Mouse (Mus musculus): ENCODE measurements around the gene Acsl1. TPM values are rescaled to one million over a fixed set of nuclear protein-coding genes. Genes with fewer than 3 reads are reported as not detected.

Acsl1 gene
- polyA plus RNA-seq, 1 experiment from 2014 or later, result 15.7 TPM

GRCm38 (mm10) chr8:46496852-46497251 lies 26.0 kb downstream of the Acsl1 start:
- no peak for ATAC-seq (ENCODE audit: insufficient read depth)
- H3K9me3 ChIP-seq (ENCODE audit: low read depth, low read length), result no peaks in the 10 kb centered on the region
- H3K4me2 ChIP-seq, result no peak overlapping the region

GRCm38 (mm10) chr8:46497314-46498011 lies 26.6 kb downstream of the Acsl1 start:
- Histone ChIP-seq H3K9ac (no peak overlapping the region), H3K4me2 (no peak overlapping the region), H3K9me3 (ENCODE audit: low read depth, low read length) (no peaks in the 10 kb centered on the region)

More at GRCm38 (mm10) chr8:46496852-46497251, 26.0 kb downstream of the Acsl1 start:
- no peaks in the 10 kb centered on the region for H3K27me3 ChIP-seq (ENCODE audit: insufficient read depth, low read length)
- no peak for DNase-seq
- H3K36me3 ChIP-seq (ENCODE audit: insufficient read depth), result no peaks in the 10 kb centered on the region
- no peak overlapping the region for H3K27ac ChIP-seq (ENCODE audit: low read depth)
- H3K4me3 ChIP-seq (ENCODE audit: low read depth, low read length), result no peak overlapping the region
- WGBS, result 46% methylated on average over 6 of the region's 6 CpGs
- no peaks in the 10 kb centered on the region for H3K4me1 ChIP-seq (ENCODE audit: insufficient read depth)
- TF ChIP-seq CTCF (IDR thresholded peaks at IDR 0.05; ENCODE audit: low read depth), result no peak
- no peak overlapping the region for H3K9ac ChIP-seq

GRCm38 (mm10) chr8:46499376-46500061 lies 28.7 kb downstream of the Acsl1 start:
- WGBS, result 35% methylated on average over 19 of the region's 19 CpGs
- H3K4me3 ChIP-seq (ENCODE audit: low read depth, low read length), result no peak overlapping the region
- no peaks in the 10 kb centered on the region for H3K27me3 ChIP-seq (ENCODE audit: insufficient read depth, low read length)
- no peaks in the 10 kb centered on the region for H3K9me3 ChIP-seq (ENCODE audit: low read depth, low read length)
- DNase-seq, result peak; percentile 39
- no peak overlapping the region for H3K9ac ChIP-seq
- no peak for TF ChIP-seq CTCF (IDR thresholded peaks at IDR 0.05; ENCODE audit: low read depth)
- ATAC-seq (ENCODE audit: insufficient read depth), result peak; percentile 58
- H3K4me2 ChIP-seq, result peak overlapping the region; percentile 25; the same call in 1 of the 2 replicates
- H3K27ac ChIP-seq (ENCODE audit: low read depth), result no peak overlapping the region
- H3K4me1 ChIP-seq (ENCODE audit: insufficient read depth), result peaks cover 8% of the 10 kb centered on the region; the same call in 1 of the 2 replicates
- no peaks in the 10 kb centered on the region for H3K36me3 ChIP-seq (ENCODE audit: insufficient read depth)

More at GRCm38 (mm10) chr8:46497314-46498011, 26.6 kb downstream of the Acsl1 start:
- no peak overlapping the region for H3K4me3 ChIP-seq (ENCODE audit: low read depth, low read length)
- no peak overlapping the region for H3K27ac ChIP-seq (ENCODE audit: low read depth)
- DNase-seq (no peak), ATAC-seq (ENCODE audit: insufficient read depth) (no peak)
- 49% methylated on average over 15 of the region's 15 CpGs for WGBS
- H3K36me3 ChIP-seq (ENCODE audit: insufficient read depth), result no peaks in the 10 kb centered on the region
- no peaks in the 10 kb centered on the region for H3K27me3 ChIP-seq (ENCODE audit: insufficient read depth, low read length)
- no peak for TF ChIP-seq CTCF (IDR thresholded peaks at IDR 0.05; ENCODE audit: low read depth)
- H3K4me1 ChIP-seq (ENCODE audit: insufficient read depth), result peaks cover 1% of the 10 kb centered on the region; the same call in 1 of the 2 replicates

- peak overlapping the region; percentile 15; the same call in 1 of the 2 replicates for H3K9ac ChIP-seq
- no peak for TF ChIP-seq CTCF (IDR thresholded peaks at IDR 0.05; ENCODE audit: low read depth)
- no peak overlapping the region for H3K27ac ChIP-seq (ENCODE audit: low read depth)
- DNase-seq (peak; percentile 55), ATAC-seq (ENCODE audit: insufficient read depth) (peak; percentile 35; the same call in 1 of the 2 replicates)
- H3K27me3 ChIP-seq (ENCODE audit: insufficient read depth, low read length), result no peaks in the 10 kb centered on the region
- no peaks in the 10 kb centered on the region for H3K9me3 ChIP-seq (ENCODE audit: low read depth, low read length)
- H3K4me1 ChIP-seq (ENCODE audit: insufficient read depth), result peaks cover 10% of the 10 kb centered on the region; the same call in 1 of the 2 replicates
- H3K4me2 ChIP-seq, result peak overlapping the region; percentile 63
- H3K36me3 ChIP-seq (ENCODE audit: insufficient read depth), result no peaks in the 10 kb centered on the region
- WGBS, result 11% methylated on average over 19 of the region's 19 CpGs
- H3K4me3 ChIP-seq (ENCODE audit: low read depth, low read length), result peak overlapping the region; percentile 29
Measured at GRCm38 (mm10) chr8:46502333-46503071, 31.7 kb downstream of the Acsl1 start.

- Histone ChIP-seq H3K9me3 (ENCODE audit: low read depth, low read length) (no peaks in the 10 kb centered on the region), H3K27me3 (ENCODE audit: insufficient read depth, low read length) (no peaks in the 10 kb centered on the region), H3K9ac (0 out of 2 replicates have a peak overlapping the region, but pooled peaks have one; percentile 15), H3K4me3 (ENCODE audit: low read depth, low read length) (peak overlapping the region; percentile 29), H3K4me1 (ENCODE audit: insufficient read depth) (peaks cover 10% of the 10 kb centered on the region; the same call in 1 of the 2 replicates), H3K4me2 (peak overlapping the region; percentile 63), H3K36me3 (ENCODE audit: insufficient read depth) (no peaks in the 10 kb centered on the region), H3K27ac (ENCODE audit: low read depth) (no peak overlapping the region)
- DNase-seq, result peak; percentile 54
- WGBS, result 58% methylated on average over 11 of the region's 12 CpGs
- no peak for TF ChIP-seq CTCF (IDR thresholded peaks at IDR 0.05; ENCODE audit: low read depth)
- ATAC-seq (ENCODE audit: insufficient read depth), result peak; percentile 32; the same call in 1 of the 2 replicates
Measured at GRCm38 (mm10) chr8:46503072-46503695, 32.3 kb downstream of the Acsl1 start.

GRCm38 (mm10) chr8:46504196-46504595 lies 33.4 kb downstream of the Acsl1 start:
- WGBS, result 64% methylated on average over 3 of the region's 3 CpGs
- Histone ChIP-seq H3K4me2 (no peak overlapping the region), H3K27me3 (ENCODE audit: insufficient read depth, low read length) (no peaks in the 10 kb centered on the region), H3K36me3 (ENCODE audit: insufficient read depth) (no peaks in the 10 kb centered on the region), H3K9me3 (ENCODE audit: low read depth, low read length) (no peaks in the 10 kb centered on the region), H3K4me3 (ENCODE audit: low read depth, low read length) (no peak overlapping the region), H3K9ac (no peak overlapping the region), H3K27ac (ENCODE audit: low read depth) (no peak overlapping the region), H3K4me1 (ENCODE audit: insufficient read depth) (peaks cover 10% of the 10 kb centered on the region; the same call in 1 of the 2 replicates)
- no peak for ATAC-seq (ENCODE audit: insufficient read depth)
- TF ChIP-seq CTCF (IDR thresholded peaks at IDR 0.05; ENCODE audit: low read depth), result no peak
- no peak for DNase-seq

Measured in lung, embryonic 14.5 days (tissue).